Mouse (Mus musculus) kidney, embryonic 14.5 days (tissue): ENCODE measurements around the gene Crip2. TPM values are rescaled to one million over a fixed set of nuclear protein-coding genes. Genes with fewer than 3 reads are reported as not detected.
A peak's percentile ranks its signal among the peaks of the same experiment; 100 is the strongest.

Experiments used
- ATAC-seq: fragments of 200-750 bp; cut with Nextera tagmentation; 2 replicates; pipeline ENCODE4 v1.8.0; 2017; ENCODE audit warnings: moderate number of reproducible peaks, mild to moderate bottlenecking, moderate TSS enrichment, moderate library complexity; ENCODE audit not compliant: low FRiP score, low TSS enrichment
- H3K27ac ChIP-seq: fragments of 300-500 bp; sonication (generic); 2 replicates; pipeline ENCODE4 v1.5.1; 2014; ENCODE audit warnings: low read depth, mild to moderate bottlenecking, low read length, moderate library complexity, mixed read lengths
- H3K27me3 ChIP-seq: fragments of 300-500 bp; sonication (generic); 2 replicates; pipeline ENCODE4 v1.6.1; 2014; ENCODE audit warnings: mild to moderate bottlenecking, low read length; ENCODE audit not compliant: control insufficient read depth, insufficient read depth
- H3K36me3 ChIP-seq: fragments of 300-500 bp; sonication (generic); 2 replicates; pipeline ENCODE4 v1.6.1; 2014; ENCODE audit warnings: low read length, mixed read lengths; ENCODE audit not compliant: control insufficient read depth, insufficient read depth
- H3K4me1 ChIP-seq: fragments of 300-500 bp; sonication (generic); 2 replicates; pipeline ENCODE4 v1.6.1; 2014; ENCODE audit warnings: low read length, mixed read lengths; ENCODE audit not compliant: control insufficient read depth, insufficient read depth
- H3K4me2 ChIP-seq: fragments of 300-500 bp; sonication (generic); replicated peaks from 2 replicates; pipeline ENCODE4 v1.6.1; 2014; ENCODE audit warnings: low read depth, mild to moderate bottlenecking, low read length
- H3K4me3 ChIP-seq: fragments of 300-500 bp; sonication (generic); 2 replicates; pipeline ENCODE4 v1.5.1; 2014; ENCODE audit warnings: mild to moderate bottlenecking, low read length
- H3K9ac ChIP-seq: fragments of 300-500 bp; sonication (generic); 2 replicates; pipeline ENCODE4 v1.6.1; 2014; ENCODE audit warnings: low read depth, mild to moderate bottlenecking, low read length, moderate library complexity
- H3K9me3 ChIP-seq: fragments of 300-500 bp; sonication (generic); 2 replicates; pipeline ENCODE4 v1.6.1; 2016; ENCODE audit warnings: low read length; ENCODE audit not compliant: control insufficient read depth
- WGBS: fragments of 180-500 bp; shearing (Covaris S2); extraction: QIAGEN DNeasy Blood & Tissue Kit; methylation state at CpG from one replicate; pipeline ENCODE4 v1.1.7; 2014; 5-methylcytosine and 5-hydroxymethylcytosine counted together
- polyA plus RNA-seq: library from polyadenylated mRNA; unstranded; fragments of >200 nt; fragmentation: Nextera tagmentation; extraction: Ambion mirVana; gene quantifications from 2 replicates; pipeline ENCODE4 v1.2.1, GENCODE M21; 2014

Crip2 gene
- polyA plus RNA-seq, 1 experiment from 2014 or later = 174 TPM

- Histone ChIP-seq H3K27me3 (0 out of 2 replicates have a peak, but pooled peaks cover 7% of the 10 kb centered on the region), H3K36me3 (peaks cover 73% of the 10 kb centered on the region), H3K9ac (no peak overlapping the region), H3K4me2 (no peak overlapping the region), H3K9me3 (no peaks in the 10 kb centered on the region), H3K27ac (no peak overlapping the region), H3K4me1 (peaks cover 21% of the 10 kb centered on the region; the same call in 1 of the 2 replicates), H3K4me3 (no peak overlapping the region)
- ATAC-seq = no peak
- 90% methylated on average over 17 of the region's 17 CpGs for WGBS
Observed at GRCm38 (mm10) chr12:113136492-113137020, 3.5 kb upstream of the Crip2 start.

DNA sequence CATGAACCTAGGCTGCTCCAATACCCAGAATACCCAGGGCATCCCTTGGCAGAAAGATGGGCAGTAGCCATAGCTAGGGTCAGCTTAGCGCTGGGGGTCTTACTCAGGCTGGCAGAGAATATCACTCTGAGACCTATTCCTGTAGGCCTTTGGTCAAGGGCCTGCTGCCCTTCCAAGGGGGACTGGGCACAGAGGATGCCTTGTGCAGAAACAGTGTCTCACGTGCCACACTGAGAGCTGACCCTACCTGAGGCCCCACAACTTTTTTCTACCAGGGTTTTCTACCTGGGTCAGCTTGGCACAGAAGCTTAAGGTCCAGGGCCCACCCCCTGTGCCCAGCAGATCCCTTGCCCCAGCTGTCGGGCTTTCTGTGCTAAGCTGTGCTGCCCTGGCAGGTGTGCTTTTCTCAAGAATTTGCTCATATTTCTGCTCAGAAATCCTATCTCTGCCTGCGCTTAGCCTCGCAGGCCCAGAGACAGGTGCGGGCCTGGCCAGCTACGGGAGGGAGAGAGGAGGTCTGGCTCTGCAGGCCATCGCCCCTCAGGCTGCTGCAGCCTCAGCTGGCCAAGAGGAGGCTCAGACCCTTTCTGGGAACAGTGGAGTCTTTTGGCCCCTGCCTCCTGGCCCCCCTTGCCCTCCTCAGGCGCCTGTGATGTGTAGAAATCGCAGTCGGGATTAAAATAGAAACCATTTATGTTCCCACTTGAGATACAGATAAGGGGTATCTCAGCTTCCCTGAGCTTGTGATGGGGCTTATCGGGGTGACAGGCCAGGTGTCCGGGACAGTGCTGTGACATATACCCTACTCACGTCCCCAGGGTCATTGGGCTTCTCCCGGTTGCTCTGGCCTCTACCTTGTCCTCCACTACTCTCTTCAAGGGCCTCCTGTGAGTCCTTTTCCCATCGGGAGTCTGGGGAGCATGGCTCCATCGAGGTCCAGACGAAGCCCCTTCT lies 2.5 kb upstream of the Crip2 start:
- peaks cover 63% of the 10 kb centered on the region for H3K36me3 ChIP-seq
- 0 out of 2 replicates have a peak, but pooled peaks cover 7% of the 10 kb centered on the region for H3K27me3 ChIP-seq
- ATAC-seq = no peak
- H3K4me1 ChIP-seq = peaks cover 28% of the 10 kb centered on the region
- 89% methylated on average over 18 of the region's 18 CpGs for WGBS
- H3K9me3 ChIP-seq = no peaks in the 10 kb centered on the region
- H3K4me3 ChIP-seq = no peak overlapping the region
- H3K4me2 ChIP-seq = no peak overlapping the region
- no peak overlapping the region for H3K27ac ChIP-seq
- H3K9ac ChIP-seq = no peak overlapping the region

GRCm38 (mm10) chr12:113138291-113138690 lies 1.7 kb upstream of the Crip2 start:
- Histone ChIP-seq H3K27ac (no peak overlapping the region), H3K9me3 (no peaks in the 10 kb centered on the region), H3K27me3 (0 out of 2 replicates have a peak, but pooled peaks cover 7% of the 10 kb centered on the region), H3K4me2 (no peak overlapping the region), H3K4me3 (no peak overlapping the region), H3K4me1 (peaks cover 34% of the 10 kb centered on the region), H3K9ac (no peak overlapping the region), H3K36me3 (peaks cover 55% of the 10 kb centered on the region)
- no peak for ATAC-seq
- 74% methylated on average over 6 of the region's 6 CpGs for WGBS

GRCm38 (mm10) chr12:113138901-113139864 lies 853 bp upstream of the Crip2 start:
- peak overlapping the region; percentile 54 for H3K4me3 ChIP-seq

GRCm38 (mm10) chr12:113140616-113141411 lies 778 bp downstream of the Crip2 start:
- H3K4me3 ChIP-seq = peak overlapping the region; percentile 54
- peaks cover 34% of the 10 kb centered on the region for H3K4me1 ChIP-seq
- peak overlapping the region; percentile 66 for H3K9ac ChIP-seq
- 4% methylated on average over 48 of the region's 49 CpGs for WGBS
- peak overlapping the region; percentile 65 for H3K4me2 ChIP-seq
- ATAC-seq = no peak; the same call in 1 of the 2 replicates
- no peaks in the 10 kb centered on the region for H3K9me3 ChIP-seq
- peak overlapping the region; percentile 47; the same call in 1 of the 2 replicates for H3K27ac ChIP-seq
- 0 out of 2 replicates have a peak, but pooled peaks cover 7% of the 10 kb centered on the region for H3K27me3 ChIP-seq
- H3K36me3 ChIP-seq = peaks cover 30% of the 10 kb centered on the region

More at GRCm38 (mm10) chr12:113138901-113139864, 853 bp upstream of the Crip2 start:
- Histone ChIP-seq H3K4me2 (peak overlapping the region; percentile 65), H3K36me3 (peaks cover 46% of the 10 kb centered on the region), H3K4me1 (peaks cover 34% of the 10 kb centered on the region), H3K27ac (no peak overlapping the region), H3K9me3 (no peaks in the 10 kb centered on the region), H3K27me3 (0 out of 2 replicates have a peak, but pooled peaks cover 7% of the 10 kb centered on the region), H3K9ac (no peak overlapping the region)
- peak; percentile 0; the same call in 1 of the 2 replicates for ATAC-seq
- 42% methylated on average over 11 of the region's 11 CpGs for WGBS

DNA sequence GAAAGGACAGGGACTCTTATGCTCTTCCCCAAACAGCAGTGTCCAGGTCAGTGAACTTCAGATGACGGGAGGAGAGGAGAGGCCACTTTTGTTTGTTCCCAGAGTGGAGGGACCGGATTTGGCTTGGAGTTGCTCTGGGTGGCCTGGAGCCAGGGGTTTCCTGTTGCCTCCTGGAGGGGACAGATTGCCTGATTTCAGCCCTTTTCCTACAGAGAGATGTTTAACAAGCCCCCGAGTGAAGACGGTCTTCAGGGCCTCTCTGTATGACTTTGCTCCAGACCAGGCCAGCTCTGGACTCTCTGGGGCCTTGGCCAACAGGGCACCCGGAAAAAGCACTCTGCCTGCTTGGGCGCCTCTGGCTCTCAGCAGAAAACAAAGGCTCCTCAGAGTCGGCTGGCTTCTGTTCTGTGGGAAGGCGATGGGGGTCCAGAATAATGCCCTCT lies 1.5 kb downstream of the Crip2 start:
- H3K4me3 ChIP-seq = peak overlapping the region; percentile 54
- H3K9ac ChIP-seq = peak overlapping the region; percentile 66; the same call in 1 of the 2 replicates
- WGBS = 50% methylated on average over 8 of the region's 8 CpGs
- H3K27me3 ChIP-seq = 0 out of 2 replicates have a peak, but pooled peaks cover 7% of the 10 kb centered on the region
- peak overlapping the region; percentile 65 for H3K4me2 ChIP-seq
- H3K9me3 ChIP-seq = no peaks in the 10 kb centered on the region
- peak overlapping the region; percentile 37; the same call in 1 of the 2 replicates for H3K27ac ChIP-seq
- peaks cover 34% of the 10 kb centered on the region for H3K4me1 ChIP-seq
- peaks cover 23% of the 10 kb centered on the region for H3K36me3 ChIP-seq
- ATAC-seq = no peak

- Histone ChIP-seq H3K9ac (peak overlapping the region; percentile 45), H3K4me3 (peak overlapping the region; percentile 54), H3K36me3 (peaks cover 15% of the 10 kb centered on the region), H3K4me1 (peaks cover 34% of the 10 kb centered on the region), H3K4me2 (peak overlapping the region; percentile 65), H3K27me3 (0 out of 2 replicates have a peak, but pooled peaks cover 7% of the 10 kb centered on the region), H3K27ac (peak overlapping the region; percentile 65; the same call in 1 of the 2 replicates), H3K9me3 (no peaks in the 10 kb centered on the region)
- 16% methylated on average over 15 of the region's 15 CpGs for WGBS
- peak; percentile 17 for ATAC-seq
Observed at GRCm38 (mm10) chr12:113142021-113142975, 2.3 kb downstream of the Crip2 start.
